Mouse (Mus musculus) CD4-positive, CD25-positive, alpha-beta regulatory T cell, adult 4 months (primary cell): ENCODE data around the gene Ifna14. TPM values are rescaled to one million over a fixed set of nuclear protein-coding genes. Genes with fewer than 3 reads are reported as not detected.
"Not testable (repeated sequence)": the region's sequence is repeated elsewhere in the genome, so short reads cannot be mapped to it uniquely, and the experiment has no call there.

Source experiments
- ATAC-seq: one replicate; pipeline ENCODE4 v1.8.0; 2017
- polyA plus RNA-seq, 2 experiments: library from polyadenylated mRNA; unstranded; fragments of 100-300 nt; shearing (Covaris generic); gene quantifications; one replicate each; pipeline ENCODE4 v1.2.1; 2017

Gene Ifna14
- not detected for polyA plus RNA-seq

DNA sequence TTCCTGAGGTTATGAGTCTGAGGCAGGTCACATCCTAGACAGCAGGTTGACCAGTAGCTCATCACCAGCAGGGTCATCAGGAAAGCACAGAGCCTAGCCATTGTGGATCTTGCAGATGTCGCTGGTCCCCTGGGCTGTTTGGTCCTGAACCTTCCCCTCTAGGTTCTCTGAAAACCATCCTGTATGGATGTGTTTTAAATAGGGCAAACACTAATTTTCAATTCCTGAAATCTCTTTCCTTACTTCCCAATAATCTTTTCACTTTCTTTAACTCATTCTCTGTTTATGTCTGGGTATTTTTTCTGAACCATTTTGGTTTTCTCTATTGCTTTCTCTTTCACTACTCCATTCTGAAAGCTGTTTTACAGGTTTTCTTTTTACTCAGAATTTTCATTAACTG is at the start of gene Ifna14:
Gene Ifna14 (minus strand): TSS at position 101 of the 400 bp plus-strand sequence.
- ATAC-seq, result no peak

GRCm38 (mm10) chr4:88603276-88603675 is 31.7 kb upstream of the Ifna14 start, which contains the start of gene Ifna12:
Ifna12 (minus strand) TSS chr4:88603376.
- ATAC-seq, result no peak

DNA sequence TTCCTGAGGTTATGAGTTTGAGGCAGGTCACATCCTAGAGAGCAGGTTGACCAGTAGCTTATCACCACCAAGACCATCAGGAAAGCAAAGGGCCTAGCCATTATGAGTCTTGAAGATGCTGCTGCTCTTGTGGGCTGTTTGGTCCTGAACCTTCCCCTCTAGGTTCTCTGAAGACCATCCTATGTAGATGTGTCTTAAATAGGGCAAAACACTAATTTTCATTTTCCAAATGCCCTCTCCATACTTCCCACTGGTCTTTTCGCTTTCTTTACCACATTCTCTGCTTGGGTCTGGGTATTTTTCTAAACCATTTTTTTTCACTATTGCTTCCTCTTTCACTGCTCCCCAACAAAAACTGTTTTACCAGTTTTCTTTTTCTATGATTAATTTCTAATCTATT is 20.7 kb upstream of the Ifna14 start, which contains the start of gene Ifna9:
Gene Ifna9 (minus strand): TSS at position 101 of the 400 bp plus-strand sequence.
- ATAC-seq, result no peak

DNA sequence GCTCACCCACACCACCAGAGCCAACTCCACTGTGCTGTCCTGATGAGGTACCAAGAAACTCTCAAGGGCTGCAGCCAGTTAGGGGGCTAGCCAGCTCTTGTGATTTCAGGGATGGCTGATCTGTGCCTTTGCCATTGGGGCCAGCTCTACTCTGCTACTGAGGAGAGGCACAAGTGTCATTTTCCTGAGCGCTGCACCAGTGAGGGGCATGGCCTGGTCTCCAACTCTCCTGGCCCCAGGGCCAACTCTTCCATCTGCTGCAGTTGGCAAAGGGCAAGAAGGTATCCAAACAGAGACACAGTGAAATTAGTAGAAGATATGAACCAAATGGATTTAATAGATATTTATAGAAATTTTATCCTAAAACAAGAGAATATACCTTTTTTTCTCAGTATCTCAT is 9.8 kb downstream of the Ifna14 start:
- ATAC-seq, result no peak

- ATAC-seq, result not testable (repeated sequence)
Measured at GRCm38 (mm10) chr4:88558145-88558544, 13.5 kb downstream of the Ifna14 start, which contains the start of gene Ifna15. Ifna15 (minus strand) TSS chr4:88558245.

DNA sequence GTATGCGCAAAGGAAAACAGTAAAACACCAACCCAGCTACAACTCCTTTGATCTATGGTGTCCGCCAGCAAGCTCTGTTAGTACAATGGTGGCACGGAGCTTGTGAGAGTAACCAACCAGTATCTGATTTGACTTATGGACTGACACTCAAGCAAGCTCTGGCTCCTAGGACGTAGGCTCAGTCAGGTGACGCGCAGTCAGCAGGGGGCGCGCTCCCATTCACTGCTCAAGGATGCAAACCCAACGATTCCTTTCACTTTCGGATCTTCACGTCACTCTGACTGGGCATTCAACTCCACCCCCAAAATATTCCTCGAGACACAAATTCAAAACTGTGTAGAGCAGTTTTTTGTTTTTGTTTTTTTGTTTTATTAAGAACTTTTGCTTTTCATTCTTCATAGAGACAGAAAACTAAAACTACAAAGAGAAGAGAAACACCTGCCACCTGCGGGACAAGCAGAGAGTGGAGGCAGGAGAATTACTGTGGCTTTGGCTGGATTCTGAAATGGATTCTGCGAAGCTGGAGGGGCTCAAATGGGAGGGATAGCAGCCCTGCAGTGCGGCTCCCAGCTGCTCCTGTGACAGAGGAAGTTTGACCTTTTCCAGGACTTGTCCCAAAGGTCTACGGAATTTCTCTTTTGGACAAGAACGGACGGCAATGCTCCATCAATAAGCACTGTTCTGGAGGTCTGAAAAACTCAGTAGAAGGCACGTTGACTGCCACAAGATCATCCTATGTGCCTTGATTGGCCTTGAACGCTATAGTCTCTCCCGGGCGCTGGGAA is 21.2 kb downstream of the Ifna14 start:
- peak; percentile 99 for ATAC-seq

DNA sequence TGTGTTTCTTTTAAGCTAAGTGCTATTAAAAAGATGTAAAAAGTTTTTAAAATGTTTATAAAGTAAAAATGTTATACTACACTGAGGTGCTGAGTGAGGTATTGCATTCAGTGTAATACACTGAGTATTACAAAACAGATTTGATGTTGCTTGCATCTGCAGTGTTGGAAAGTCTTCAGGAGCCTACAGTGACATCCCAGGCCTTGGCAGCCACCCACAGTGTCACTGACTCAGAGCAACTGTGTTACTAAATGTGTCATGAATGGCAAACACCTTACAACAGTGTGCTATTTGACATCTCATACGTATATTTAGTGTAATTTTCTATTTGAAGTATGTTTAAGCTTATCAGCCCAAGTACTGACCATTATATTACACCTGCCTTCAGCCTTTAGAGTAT is 23.6 kb downstream of the Ifna14 start:
- ATAC-seq, result no peak

DNA sequence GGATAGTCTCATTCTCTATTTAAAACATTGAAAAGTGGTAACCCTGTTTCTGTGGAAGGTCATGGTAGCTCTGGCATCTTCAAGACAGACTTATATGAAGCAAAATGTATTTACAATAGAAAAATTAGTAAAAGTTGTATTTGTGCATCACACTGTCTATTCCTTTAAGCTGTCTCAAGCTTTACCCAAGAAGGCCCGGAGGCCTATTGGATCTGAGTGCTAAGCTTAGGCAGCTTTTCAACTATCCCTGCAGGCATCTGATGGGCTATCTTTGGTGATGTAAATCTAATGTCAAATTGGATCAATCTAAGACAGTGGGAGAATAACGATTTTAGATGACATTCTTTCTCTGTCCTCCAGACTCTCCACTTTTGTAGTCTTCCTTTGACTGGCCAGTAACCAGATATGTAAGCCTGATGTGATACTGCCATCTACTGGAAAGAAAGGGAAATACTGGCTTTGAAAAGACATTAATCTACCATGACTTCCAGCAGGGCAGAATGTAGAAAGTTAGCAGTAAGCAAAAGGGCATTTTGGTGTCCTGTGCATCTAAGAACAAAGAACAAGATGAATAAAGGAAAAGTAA is 27.9 kb downstream of the Ifna14 start:
- peak; percentile 91 for ATAC-seq

DNA sequence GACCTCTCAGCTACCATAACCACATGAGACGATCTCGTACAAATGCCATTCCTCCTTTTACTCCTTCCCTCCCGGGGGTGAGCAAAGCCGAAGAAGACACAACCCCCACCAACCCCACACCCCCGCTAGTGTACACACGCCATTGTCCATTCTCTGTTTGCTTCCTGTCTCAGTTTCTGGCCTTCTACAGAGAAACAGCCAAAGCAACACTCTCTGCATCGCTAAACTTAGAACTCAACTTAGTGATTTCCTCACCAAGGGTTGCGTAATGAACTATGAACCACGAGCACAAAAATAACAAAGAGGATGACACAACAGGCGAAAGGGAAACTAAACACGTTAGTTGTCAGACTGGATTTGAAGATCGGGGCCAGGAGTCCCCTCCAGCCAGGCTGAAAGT is 34.3 kb downstream of the Ifna14 start:
- ATAC-seq, result peak; percentile 70

DNA sequence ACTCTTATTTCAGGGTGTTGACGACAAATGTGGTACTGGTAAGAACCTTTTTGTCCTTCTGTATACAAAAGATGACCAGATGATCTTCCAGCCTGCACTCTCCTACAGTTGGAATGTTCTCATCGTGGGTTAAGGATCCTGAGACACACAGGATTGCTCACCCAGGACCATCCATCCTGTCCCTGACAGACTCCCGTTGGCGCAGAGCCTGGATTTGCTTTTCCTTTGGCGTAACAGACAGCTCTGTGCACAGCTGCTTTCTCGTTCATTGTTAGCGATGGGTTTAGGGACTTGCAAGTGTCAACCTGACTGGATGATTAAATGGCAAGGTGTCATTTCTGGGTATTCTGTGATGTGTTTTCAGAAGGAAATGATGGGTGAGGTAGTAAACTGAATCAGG is 35.0 kb downstream of the Ifna14 start:
- ATAC-seq, result no peak

DNA sequence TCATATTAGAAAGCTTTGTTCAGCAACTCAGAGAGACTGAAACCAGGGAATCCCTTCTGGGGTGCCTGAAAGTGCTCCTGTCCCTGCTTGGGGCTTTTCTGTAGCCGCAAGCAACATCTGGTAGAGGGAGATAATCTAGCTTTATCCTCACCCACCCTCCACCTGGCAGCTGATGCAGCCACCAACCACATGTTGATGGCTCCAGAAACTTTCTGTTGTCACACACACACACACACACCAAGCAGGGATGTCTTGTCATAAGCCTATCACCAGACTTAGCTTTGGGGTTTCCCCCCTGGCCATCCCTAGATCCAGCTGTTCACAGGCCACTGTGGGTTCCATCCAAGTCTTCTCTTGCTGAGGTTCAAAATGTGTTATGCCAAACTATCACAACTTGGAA is 35.9 kb downstream of the Ifna14 start:
- ATAC-seq, result no peak

DNA sequence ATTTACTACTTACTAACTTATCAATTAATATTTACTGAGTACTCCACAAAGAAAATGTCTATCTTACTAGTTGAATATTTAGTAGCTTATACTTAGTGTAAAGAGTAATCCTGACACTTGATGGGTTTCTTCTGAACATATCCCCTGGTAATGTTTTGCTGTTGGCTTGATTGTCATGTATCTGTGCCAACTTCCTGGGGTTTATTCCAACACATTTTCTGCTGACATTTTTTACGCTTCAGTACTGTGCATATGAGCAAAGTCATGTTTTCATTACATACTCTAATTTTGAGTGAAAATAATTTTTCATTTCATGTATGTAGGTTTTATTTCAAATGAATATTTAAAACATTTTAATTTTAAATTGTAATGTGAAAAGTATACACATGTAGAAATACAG is 36.7 kb downstream of the Ifna14 start:
- no peak for ATAC-seq

DNA sequence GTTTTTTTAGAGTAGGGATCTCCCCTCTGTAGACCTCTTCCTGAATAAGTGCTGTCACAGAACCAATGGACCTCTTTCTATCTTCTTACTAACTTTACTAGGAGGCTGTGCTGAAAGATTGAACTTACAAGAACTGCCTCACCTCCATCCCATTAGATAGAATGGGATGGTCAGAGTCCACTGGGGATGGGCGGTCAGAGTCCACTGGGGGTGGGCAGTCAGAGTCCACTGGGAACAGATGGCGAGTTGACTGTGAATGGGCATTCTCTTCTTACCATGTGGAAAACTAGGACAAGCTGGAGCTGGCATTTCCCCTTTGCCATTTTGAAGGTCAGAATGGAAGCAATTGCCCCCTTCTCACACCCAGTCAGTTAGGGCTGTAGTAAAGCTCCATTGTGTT is 38.1 kb downstream of the Ifna14 start:
- ATAC-seq, result no peak

DNA sequence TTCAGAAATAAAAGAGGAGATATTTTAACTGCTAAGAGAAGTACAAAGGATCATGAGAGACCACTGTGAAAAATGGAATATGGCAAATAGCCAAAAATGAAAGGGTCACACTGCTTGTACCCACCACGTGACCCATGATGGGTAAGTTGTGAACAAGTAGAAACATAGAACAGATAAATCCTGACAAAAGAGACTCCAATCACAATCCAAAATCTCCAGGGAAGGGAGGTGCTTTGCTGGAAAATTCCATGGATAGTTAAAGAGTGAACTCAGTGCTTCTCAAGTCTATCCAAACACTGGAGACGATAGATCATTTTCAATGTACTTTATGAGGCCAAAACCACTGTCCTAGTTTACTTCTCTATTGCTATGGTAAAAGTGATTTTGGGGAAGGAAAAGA is 40.7 kb downstream of the Ifna14 start:
- no peak for ATAC-seq

DNA sequence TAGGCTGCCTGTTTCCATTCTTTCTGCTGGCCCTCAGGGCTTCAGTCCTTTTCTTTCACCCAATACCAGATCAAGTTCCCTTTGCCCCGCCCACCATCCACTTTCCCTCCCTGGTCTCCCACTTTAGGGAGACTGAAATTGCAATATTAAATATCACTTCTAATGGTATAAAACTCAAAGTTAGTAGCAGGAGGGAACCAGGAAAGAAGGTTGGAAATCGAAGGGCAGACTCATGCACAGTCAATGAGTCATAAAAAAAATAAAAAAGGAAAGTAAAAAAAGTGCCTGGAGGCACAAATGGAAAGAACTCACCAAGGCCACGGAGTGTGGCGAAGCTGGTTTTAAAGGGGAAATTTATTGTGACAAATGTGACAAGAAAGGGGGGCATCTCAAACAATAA is 41.3 kb downstream of the Ifna14 start:
- no peak for ATAC-seq

DNA sequence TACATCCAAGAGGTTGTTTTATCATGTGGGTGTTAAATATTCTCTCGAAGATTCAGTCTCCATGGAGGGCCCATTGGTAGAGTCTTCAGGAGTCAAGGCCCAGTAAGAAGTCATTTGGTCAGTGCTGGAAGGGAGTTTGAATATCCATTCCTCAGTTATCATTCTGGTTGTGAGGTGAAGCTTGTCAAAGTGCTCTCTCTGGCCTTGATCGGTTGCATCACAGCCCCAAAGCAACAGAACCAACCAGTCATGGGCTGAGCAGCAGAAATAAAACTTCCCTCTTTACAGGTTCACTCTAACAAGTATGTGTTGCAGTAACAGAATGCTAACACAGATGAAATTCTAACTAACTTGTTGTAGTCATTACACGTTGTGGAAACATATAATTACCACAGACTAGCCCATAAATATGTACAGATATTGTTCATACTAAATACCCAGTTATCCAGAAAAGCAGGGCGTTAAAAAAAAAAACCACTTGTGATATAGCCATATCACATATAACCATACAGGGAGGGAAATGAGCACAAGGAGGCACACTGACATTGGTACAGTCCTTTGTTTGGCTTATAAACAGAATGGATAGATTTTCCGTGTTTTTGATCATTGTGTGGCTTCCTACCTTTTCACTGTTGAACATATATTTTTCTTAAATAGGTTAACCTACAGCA is 45.1 kb downstream of the Ifna14 start:
- ATAC-seq, result no peak

DNA sequence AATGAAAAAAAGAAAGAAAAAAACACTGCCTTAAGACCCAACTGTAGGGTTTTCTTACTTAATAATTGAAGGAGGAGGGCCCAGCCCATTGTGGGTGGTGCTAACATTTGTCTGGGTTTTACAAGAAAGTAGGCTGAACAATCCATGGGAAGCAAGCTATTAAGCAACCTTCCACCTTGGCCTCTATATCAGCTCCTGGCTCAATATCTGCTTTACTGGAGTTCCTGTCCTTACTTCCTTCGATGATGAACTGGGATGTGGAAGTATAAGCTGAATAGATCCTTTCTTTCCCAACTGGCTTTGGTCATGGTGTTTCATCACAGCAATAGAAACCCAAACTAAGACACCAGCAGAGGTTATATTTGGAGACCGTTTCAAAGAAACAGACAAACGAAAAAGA is 46.2 kb downstream of the Ifna14 start:
- no peak for ATAC-seq

- ATAC-seq, result no peak
Measured at GRCm38 (mm10) chr4:88523241-88523640, 48.4 kb downstream of the Ifna14 start.

- no peak for ATAC-seq
Measured at GRCm38 (mm10) chr4:88522674-88523073, 48.9 kb downstream of the Ifna14 start, which contains the start of gene Ifnb1. Ifnb1 (minus strand) TSS chr4:88522774.
